Mouse (Mus musculus): ENCODE results near the gene Ablim2. TPM values are rescaled to one million over a fixed set of nuclear protein-coding genes. Genes with fewer than 3 reads are reported as not detected.

The Ablim2 gene
- total RNA-seq, 1 experiment, result 1.6 TPM

DNA sequence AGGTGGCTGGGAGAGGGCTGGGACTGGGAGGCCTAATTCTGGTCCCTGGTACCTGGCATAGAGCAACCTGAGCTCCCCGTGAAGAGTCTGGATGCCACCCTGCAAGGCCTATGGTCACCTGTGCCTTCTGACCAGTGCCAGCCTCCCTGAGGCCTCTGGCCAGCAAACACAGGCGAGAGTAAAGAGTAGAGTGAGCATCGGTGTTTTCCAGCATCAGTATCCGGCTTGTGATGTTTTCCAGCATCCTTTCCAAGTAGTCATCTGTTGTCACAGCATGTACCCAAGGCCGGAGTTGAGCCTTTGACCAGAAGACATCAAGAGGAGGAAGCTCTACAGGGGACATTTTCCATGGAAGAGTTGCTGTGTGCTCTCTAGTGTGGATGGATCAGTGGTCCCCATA, 45.7 kb downstream of the Ablim2 start:
- no peak for TF ChIP-seq HCFC1 (IDR thresholded peaks at IDR 0.05; ENCODE audit: borderline replicate concordance, insufficient read depth, low read length)
- TF ChIP-seq MAFK (IDR thresholded peaks at IDR 0.05; ENCODE audit: insufficient read depth, low read depth, low read length), result no peak
- TF ChIP-seq CHD2 (IDR thresholded peaks at IDR 0.05; ENCODE audit: low read depth, low read length), result no peak
- no peak for TF ChIP-seq ZC3H11A (IDR thresholded peaks at IDR 0.05; ENCODE audit: borderline replicate concordance, low read depth, low read length)
- no peak for TF ChIP-seq ZNF384 (IDR thresholded peaks at IDR 0.05; ENCODE audit: low read depth, low read length)
- DNase-seq (ENCODE audit: low read depth, low spot score), result no peak
- Histone ChIP-seq H3K36me3 (ENCODE audit: control insufficient read depth, insufficient read depth, low read length, poor library complexity, severe bottlenecking) (no peaks in the 10 kb centered on the region), H3K4me3 (ENCODE audit: insufficient read depth in 1 of 2, low read depth in 1 of 2, low read length in 2 of 2, poor library complexity in 1 of 2, severe bottlenecking in 1 of 2) (no peak overlapping the region), H3K9ac (ENCODE audit: insufficient read depth, low read depth, low read length, poor library complexity, severe bottlenecking) (no peak overlapping the region), H3K9me3 (ENCODE audit: control insufficient read depth, insufficient read depth, low read depth, low read length) (no peaks in the 10 kb centered on the region), H3K27ac (ENCODE audit: insufficient read depth, low read depth, low read length, poor library complexity, severe bottlenecking) (no peak overlapping the region), H3K4me1 (ENCODE audit: control insufficient read depth in 2 of 2, insufficient read depth in 2 of 2, low read length in 2 of 2, poor library complexity in 1 of 2) (no peaks in the 10 kb centered on the region)
- in situ Hi-C loops (cut with MboI; ENCODE audit: low sequenced_read_pairs in 2 of 2, unreplicated experiment in 2 of 2), result no loop called here

DNA sequence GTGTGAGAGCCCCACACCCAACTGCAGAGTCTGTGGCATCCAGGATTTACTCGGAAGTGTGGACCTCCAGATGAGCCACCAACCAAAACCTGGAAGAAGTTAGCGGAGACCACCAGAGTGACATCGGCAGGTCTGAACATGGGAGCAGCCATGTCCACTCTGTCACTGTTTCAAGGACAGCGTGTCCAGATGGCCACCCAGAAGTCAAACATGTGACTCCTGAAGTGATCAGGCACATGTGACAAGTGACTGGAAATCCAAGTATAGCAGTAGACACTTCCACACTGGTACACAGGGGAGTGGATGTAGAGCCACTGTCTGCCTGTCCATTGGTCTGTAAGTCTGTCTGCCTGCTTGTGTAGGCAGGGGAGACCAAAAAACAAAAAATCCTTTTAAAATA, 47.0 kb downstream of the Ablim2 start:
- DNase-seq (ENCODE audit: low read depth, low spot score), result no peak
- Histone ChIP-seq H3K27ac (ENCODE audit: insufficient read depth, low read depth, low read length, poor library complexity, severe bottlenecking) (no peak overlapping the region), H3K9me3 (ENCODE audit: control insufficient read depth, insufficient read depth, low read depth, low read length) (no peaks in the 10 kb centered on the region), H3K9ac (ENCODE audit: insufficient read depth, low read depth, low read length, poor library complexity, severe bottlenecking) (no peak overlapping the region), H3K36me3 (ENCODE audit: control insufficient read depth, insufficient read depth, low read length, poor library complexity, severe bottlenecking) (no peaks in the 10 kb centered on the region), H3K4me3 (ENCODE audit: insufficient read depth in 1 of 2, low read depth in 1 of 2, low read length in 2 of 2, poor library complexity in 1 of 2, severe bottlenecking in 1 of 2) (no peak overlapping the region), H3K4me1 (ENCODE audit: control insufficient read depth in 2 of 2, insufficient read depth in 2 of 2, low read length in 2 of 2, poor library complexity in 1 of 2) (no peaks in the 10 kb centered on the region)
- TF ChIP-seq ZC3H11A (IDR thresholded peaks at IDR 0.05; ENCODE audit: borderline replicate concordance, low read depth, low read length) (no peak), ZNF384 (IDR thresholded peaks at IDR 0.05; ENCODE audit: low read depth, low read length) (no peak), HCFC1 (IDR thresholded peaks at IDR 0.05; ENCODE audit: borderline replicate concordance, insufficient read depth, low read length) (no peak), CHD2 (IDR thresholded peaks at IDR 0.05; ENCODE audit: low read depth, low read length) (no peak), MAFK (IDR thresholded peaks at IDR 0.05; ENCODE audit: insufficient read depth, low read depth, low read length) (no peak)
- in situ Hi-C loops (cut with MboI; ENCODE audit: low sequenced_read_pairs in 2 of 2, unreplicated experiment in 2 of 2), result no loop called here

DNA sequence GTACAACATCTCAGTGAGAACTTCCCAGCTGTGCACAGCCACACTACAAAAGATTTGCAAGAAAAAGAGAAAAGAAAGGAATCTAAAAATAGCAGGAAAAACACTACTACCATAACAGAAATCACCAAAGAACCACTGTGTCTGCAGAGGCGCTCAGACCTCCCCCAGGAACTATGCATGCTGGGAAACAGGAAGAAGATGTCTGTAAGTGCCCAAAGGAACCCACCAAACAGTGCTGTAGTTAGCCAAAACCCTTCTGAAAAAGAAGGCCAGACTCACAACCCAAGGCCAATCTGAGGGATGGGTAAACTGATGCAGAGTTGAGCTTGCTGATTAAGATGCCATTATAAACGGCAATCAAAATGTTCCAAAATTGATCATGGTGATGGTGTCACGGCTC, 47.5 kb downstream of the Ablim2 start:
- no peak overlapping the region for H3K27ac ChIP-seq (ENCODE audit: insufficient read depth, low read depth, low read length, poor library complexity, severe bottlenecking)
- H3K9me3 ChIP-seq (ENCODE audit: control insufficient read depth, insufficient read depth, low read depth, low read length), result no peaks in the 10 kb centered on the region
- no peak overlapping the region for H3K4me3 ChIP-seq (ENCODE audit: insufficient read depth in 1 of 2, low read depth in 1 of 2, low read length in 2 of 2, poor library complexity in 1 of 2, severe bottlenecking in 1 of 2)
- no peak for TF ChIP-seq HCFC1 (IDR thresholded peaks at IDR 0.05; ENCODE audit: borderline replicate concordance, insufficient read depth, low read length)
- TF ChIP-seq MAFK (IDR thresholded peaks at IDR 0.05; ENCODE audit: insufficient read depth, low read depth, low read length), result no peak
- no peak for TF ChIP-seq CHD2 (IDR thresholded peaks at IDR 0.05; ENCODE audit: low read depth, low read length)
- TF ChIP-seq ZNF384 (IDR thresholded peaks at IDR 0.05; ENCODE audit: low read depth, low read length), result no peak
- no peak for TF ChIP-seq ZC3H11A (IDR thresholded peaks at IDR 0.05; ENCODE audit: borderline replicate concordance, low read depth, low read length)
- DNase-seq (ENCODE audit: low read depth, low spot score), result no peak
- H3K4me1 ChIP-seq (ENCODE audit: control insufficient read depth in 2 of 2, insufficient read depth in 2 of 2, low read length in 2 of 2, poor library complexity in 1 of 2), result no peaks in the 10 kb centered on the region
- no peaks in the 10 kb centered on the region for H3K36me3 ChIP-seq (ENCODE audit: control insufficient read depth, insufficient read depth, low read length, poor library complexity, severe bottlenecking)
- in situ Hi-C loops (cut with MboI; ENCODE audit: low sequenced_read_pairs in 2 of 2, unreplicated experiment in 2 of 2), result no loop called here
- no peak overlapping the region for H3K9ac ChIP-seq (ENCODE audit: insufficient read depth, low read depth, low read length, poor library complexity, severe bottlenecking)

DNA sequence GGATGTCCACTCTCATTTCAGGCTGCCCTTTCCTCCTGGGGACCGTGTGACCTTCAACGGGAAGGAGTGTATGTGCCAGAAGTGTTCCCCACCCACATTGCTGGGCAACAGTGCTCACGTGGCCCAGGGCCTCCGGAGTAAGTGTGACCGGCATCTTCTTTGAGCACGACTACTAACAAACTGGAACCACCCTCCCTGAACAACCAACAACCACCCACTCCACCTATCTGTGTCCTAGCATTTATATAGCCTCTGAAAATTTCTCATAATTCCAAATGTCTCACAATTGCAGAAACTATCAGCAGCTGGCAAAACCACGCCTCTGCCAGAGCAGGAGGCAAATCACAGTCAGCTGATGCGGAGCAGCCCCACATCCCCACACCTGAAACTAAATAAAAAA, 49.3 kb downstream of the Ablim2 start:
- H3K9ac ChIP-seq (ENCODE audit: insufficient read depth, low read depth, low read length, poor library complexity, severe bottlenecking), result no peak overlapping the region
- H3K9me3 ChIP-seq (ENCODE audit: control insufficient read depth, insufficient read depth, low read depth, low read length), result no peaks in the 10 kb centered on the region
- no peak overlapping the region for H3K4me3 ChIP-seq (ENCODE audit: insufficient read depth in 1 of 2, low read depth in 1 of 2, low read length in 2 of 2, poor library complexity in 1 of 2, severe bottlenecking in 1 of 2)
- in situ Hi-C loops (cut with MboI; ENCODE audit: low sequenced_read_pairs in 2 of 2, unreplicated experiment in 2 of 2), result no loop called here
- no peak for DNase-seq (ENCODE audit: low read depth, low spot score)
- TF ChIP-seq ZC3H11A (IDR thresholded peaks at IDR 0.05; ENCODE audit: borderline replicate concordance, low read depth, low read length) (no peak), ZNF384 (IDR thresholded peaks at IDR 0.05; ENCODE audit: low read depth, low read length) (no peak), HCFC1 (IDR thresholded peaks at IDR 0.05; ENCODE audit: borderline replicate concordance, insufficient read depth, low read length) (no peak), CHD2 (IDR thresholded peaks at IDR 0.05; ENCODE audit: low read depth, low read length) (no peak), MAFK (IDR thresholded peaks at IDR 0.05; ENCODE audit: insufficient read depth, low read depth, low read length) (no peak)
- H3K27ac ChIP-seq (ENCODE audit: insufficient read depth, low read depth, low read length, poor library complexity, severe bottlenecking), result no peak overlapping the region
- no peaks in the 10 kb centered on the region for H3K4me1 ChIP-seq (ENCODE audit: control insufficient read depth in 2 of 2, insufficient read depth in 2 of 2, low read length in 2 of 2, poor library complexity in 1 of 2)
- H3K36me3 ChIP-seq (ENCODE audit: control insufficient read depth, insufficient read depth, low read length, poor library complexity, severe bottlenecking), result no peaks in the 10 kb centered on the region

DNA sequence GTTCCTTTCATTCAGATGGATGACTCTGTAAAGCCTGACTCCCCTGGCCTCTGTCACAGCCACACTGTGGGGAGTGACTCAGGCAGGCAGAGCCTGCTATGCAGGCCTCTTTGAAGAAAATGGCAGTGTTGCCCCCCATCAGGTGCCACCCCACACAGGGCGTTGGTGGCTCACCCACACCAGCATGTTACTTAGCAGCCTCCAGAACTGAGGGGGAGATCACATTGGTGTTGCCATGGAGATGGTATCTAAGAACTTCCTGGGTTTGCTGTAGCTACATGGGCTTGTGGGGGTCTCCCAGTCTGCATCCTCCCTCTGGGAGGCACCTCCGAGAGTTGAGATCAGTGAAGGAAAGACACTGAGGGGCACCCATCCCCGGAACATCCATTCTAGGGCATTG, 52.8 kb downstream of the Ablim2 start:
- Histone ChIP-seq H3K9me3 (ENCODE audit: control insufficient read depth, insufficient read depth, low read depth, low read length) (no peaks in the 10 kb centered on the region), H3K36me3 (ENCODE audit: control insufficient read depth, insufficient read depth, low read length, poor library complexity, severe bottlenecking) (no peaks in the 10 kb centered on the region), H3K4me1 (ENCODE audit: control insufficient read depth in 2 of 2, insufficient read depth in 2 of 2, low read length in 2 of 2, poor library complexity in 1 of 2) (no peaks in the 10 kb centered on the region), H3K9ac (ENCODE audit: insufficient read depth, low read depth, low read length, poor library complexity, severe bottlenecking) (no peak overlapping the region), H3K4me3 (ENCODE audit: insufficient read depth in 1 of 2, low read depth in 1 of 2, low read length in 2 of 2, poor library complexity in 1 of 2, severe bottlenecking in 1 of 2) (no peak overlapping the region), H3K27ac (ENCODE audit: insufficient read depth, low read depth, low read length, poor library complexity, severe bottlenecking) (no peak overlapping the region)
- in situ Hi-C loops (cut with MboI; ENCODE audit: low sequenced_read_pairs in 2 of 2, unreplicated experiment in 2 of 2), result no loop called here
- no peak for DNase-seq (ENCODE audit: low read depth, low spot score)
- TF ChIP-seq ZNF384 (IDR thresholded peaks at IDR 0.05; ENCODE audit: low read depth, low read length) (no peak), CHD2 (IDR thresholded peaks at IDR 0.05; ENCODE audit: low read depth, low read length) (no peak), ZC3H11A (IDR thresholded peaks at IDR 0.05; ENCODE audit: borderline replicate concordance, low read depth, low read length) (no peak), HCFC1 (IDR thresholded peaks at IDR 0.05; ENCODE audit: borderline replicate concordance, insufficient read depth, low read length) (no peak), MAFK (IDR thresholded peaks at IDR 0.05; ENCODE audit: insufficient read depth, low read depth, low read length) (no peak)
